Mouse (Mus musculus) erythroblast, adult 5-6 weeks (primary cell): ENCODE data around the gene Zfp423. TPM values are rescaled to one million over a fixed set of nuclear protein-coding genes. Genes with fewer than 3 reads are reported as not detected.

Experiments used
- ATAC-seq: replicated peaks from 2 replicates; pipeline ENCODE4 v1.8.0; 2016; ENCODE audit warnings: moderate number of reproducible peaks, mild to moderate bottlenecking, moderate TSS enrichment, inconsistent platforms; ENCODE audit not compliant: poor library complexity, low FRiP score, severe bottlenecking
- total RNA-seq, 2 experiments: library from RNA; stranded (forward) in 1 of 2; stranded (reverse) in 1 of 2; fragments of 150-400 nt in 1 of 2; fragments of 200-764, 138-1000 nt in 1 of 2; gene quantifications; 2 replicates each; pipeline versions ENCODE4 v1.2.3 to v1.2.4; 2015 to 2017; ENCODE audit warnings: low replicate concordance in 2 of 2

Zfp423 gene
- total RNA-seq, 2 experiments from 2014 or later: not detected

- no peak for ATAC-seq
Measured at GRCm38 (mm10) chr8:87682066-87682465, 277.3 kb downstream of the Zfp423 start.

- ATAC-seq: no peak
Measured at GRCm38 (mm10) chr8:87680034-87680433, 279.4 kb downstream of the Zfp423 start.

- no peak for ATAC-seq
Measured at GRCm38 (mm10) chr8:87679431-87680003, 279.9 kb downstream of the Zfp423 start.

- no peak for ATAC-seq
Measured at GRCm38 (mm10) chr8:87675411-87675810, 284.0 kb downstream of the Zfp423 start.

DNA sequence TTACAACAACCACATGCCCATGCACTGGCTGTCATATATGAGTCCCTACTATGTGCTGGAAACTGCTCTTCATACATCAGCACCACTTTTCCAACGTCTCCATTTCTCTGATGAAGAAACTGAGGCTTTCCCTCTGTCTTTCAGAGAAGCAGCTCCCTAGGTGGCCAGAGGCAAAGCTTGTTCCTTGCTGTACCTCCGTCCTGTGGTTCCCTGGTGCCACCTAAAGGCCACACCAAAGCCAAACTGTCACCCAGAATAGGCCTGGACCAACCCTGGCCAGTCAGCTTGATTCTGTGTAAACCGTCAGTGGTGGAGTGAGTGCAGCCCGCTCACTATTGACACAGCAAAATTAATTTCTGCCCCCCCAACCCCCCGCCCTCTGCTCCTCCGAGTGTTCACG lies 285.2 kb downstream of the Zfp423 start:
- ATAC-seq: no peak

GRCm38 (mm10) chr8:87672214-87672613 lies 287.2 kb downstream of the Zfp423 start:
- no peak for ATAC-seq

DNA sequence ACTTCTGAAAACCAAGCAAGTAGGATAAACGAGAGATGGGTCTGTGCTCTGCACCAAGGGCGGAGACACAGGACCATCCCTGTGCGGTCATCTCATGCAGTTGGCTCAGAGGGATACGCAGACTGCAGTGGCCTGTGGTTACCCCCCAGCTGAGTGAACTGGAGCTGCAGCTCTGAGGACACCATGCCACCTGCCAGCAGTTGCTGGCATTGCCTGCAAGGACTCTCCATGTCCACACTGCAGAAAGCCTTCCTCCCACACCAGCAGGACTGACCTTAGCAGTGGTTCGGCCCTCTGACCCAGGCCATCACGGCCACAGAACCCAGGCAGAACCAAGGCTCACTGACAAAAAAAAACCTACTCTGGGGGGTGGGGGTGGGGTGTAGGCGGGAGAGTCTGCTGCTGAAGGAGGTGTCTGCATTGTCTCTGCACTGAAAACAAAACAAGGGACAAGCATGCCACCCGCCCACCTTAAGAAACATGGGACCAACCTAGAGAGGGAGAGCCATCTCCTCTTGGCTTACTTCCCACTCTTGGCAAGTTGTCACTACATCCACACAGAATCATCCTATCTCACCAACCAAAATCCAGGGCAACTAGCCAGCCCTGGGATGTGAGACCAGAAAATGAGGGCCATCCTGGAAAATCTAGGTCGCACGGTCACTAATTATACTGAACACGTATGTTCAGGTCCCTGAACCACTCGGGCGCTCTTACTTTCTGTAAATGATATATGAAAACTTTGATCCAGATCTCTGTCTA lies 288.0 kb downstream of the Zfp423 start:
- no peak for ATAC-seq

DNA sequence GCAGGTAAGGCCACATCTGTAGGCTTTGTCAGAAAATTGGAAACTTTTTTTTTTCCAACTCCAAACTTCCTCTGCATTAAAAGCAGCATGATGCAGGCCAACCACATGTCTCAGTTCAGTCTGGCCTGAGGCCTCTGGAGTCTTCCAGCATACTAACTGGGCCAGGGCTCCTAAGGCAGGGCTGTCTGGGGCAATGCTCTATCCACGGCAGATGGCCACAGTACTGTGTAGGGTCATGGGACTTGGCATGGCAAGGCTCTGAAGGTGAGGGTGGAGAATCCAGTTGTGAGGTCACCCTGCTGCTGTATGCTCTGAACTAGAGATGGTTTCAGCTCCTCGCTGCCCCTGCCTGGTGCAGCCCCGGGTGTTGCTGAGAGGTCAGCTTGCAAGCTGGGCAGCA lies 289.2 kb downstream of the Zfp423 start:
- no peak for ATAC-seq

DNA sequence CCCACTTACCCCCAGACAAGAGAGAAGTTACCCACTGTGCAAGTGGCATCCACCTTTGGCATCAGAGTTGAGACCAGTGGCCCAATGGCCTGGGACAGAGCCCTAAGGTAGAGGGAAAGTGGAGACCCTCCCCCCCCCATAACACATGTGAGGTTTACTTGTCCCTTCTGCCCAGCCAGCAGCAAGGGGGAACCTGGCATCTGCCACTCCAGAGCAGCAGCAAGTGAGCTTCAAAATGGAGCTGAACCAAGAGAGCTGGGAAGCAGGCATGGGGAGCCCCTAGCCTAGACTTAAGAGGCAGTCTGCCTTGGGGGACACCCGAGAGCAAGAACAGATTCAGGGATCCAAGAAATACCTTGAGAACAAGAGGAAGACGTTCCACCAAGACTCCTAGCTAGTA lies 290.7 kb downstream of the Zfp423 start:
- no peak for ATAC-seq

DNA sequence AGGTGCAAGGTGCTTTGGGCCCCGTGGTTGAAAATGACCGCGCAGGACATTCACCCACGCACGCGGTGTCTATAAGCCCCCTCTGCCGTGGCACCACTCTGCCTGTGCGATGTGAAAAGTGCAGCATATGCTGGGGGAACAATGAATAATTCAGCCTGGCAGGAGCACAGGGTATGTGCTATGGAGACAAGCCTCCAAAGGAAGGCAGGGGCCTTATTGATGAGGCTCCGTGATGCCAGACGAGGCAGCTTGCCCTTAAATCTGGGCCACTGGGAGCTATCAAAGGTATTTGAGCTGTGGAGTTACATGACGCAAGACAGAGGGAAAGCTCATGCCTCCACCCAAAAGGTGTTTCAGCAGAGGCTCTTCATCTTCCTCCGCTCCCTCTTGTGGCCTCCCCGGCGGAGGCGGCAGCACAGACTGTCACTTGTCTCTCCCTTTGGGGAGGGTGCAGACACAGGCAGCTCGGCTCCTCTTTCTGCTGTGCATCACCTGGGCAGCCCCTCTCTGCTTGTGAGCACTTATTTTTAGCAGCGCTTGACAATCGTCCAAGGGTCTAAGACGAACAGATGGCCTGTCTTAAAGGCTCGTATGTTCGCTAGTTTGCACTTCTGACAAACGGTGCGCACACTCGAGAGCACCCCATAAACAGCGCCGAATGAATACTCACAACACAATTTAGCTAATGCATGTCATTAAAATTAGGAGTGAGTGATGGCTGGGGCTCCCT lies 291.3 kb downstream of the Zfp423 start:
- ATAC-seq: no peak

DNA sequence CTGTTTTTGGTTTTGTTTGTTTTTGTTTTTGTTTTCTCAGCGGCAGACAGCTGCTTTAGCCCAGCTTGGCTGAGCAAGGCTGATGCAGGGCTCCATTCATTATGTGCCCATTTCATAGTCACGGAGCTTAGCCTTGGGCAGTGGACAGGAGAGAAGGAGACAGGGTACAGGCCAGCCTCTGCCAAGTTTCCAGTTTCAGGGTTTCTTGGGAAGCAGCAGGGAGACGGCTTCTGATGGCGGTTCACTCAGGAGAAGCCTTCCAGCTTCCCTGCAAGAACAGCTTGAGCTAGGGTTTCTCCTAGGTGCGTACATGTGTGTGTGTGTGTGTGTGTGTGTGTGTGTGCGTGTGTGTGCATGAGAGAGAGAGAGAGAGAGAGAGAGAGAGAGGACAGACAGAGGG lies 292.1 kb downstream of the Zfp423 start:
- ATAC-seq: no peak

- ATAC-seq: no peak
Measured at GRCm38 (mm10) chr8:87665337-87665736, 294.1 kb downstream of the Zfp423 start.

GRCm38 (mm10) chr8:87664217-87664509 lies 295.2 kb downstream of the Zfp423 start:
- ATAC-seq: no peak

- ATAC-seq: no peak
Measured at GRCm38 (mm10) chr8:87663349-87664216, 295.8 kb downstream of the Zfp423 start.

DNA sequence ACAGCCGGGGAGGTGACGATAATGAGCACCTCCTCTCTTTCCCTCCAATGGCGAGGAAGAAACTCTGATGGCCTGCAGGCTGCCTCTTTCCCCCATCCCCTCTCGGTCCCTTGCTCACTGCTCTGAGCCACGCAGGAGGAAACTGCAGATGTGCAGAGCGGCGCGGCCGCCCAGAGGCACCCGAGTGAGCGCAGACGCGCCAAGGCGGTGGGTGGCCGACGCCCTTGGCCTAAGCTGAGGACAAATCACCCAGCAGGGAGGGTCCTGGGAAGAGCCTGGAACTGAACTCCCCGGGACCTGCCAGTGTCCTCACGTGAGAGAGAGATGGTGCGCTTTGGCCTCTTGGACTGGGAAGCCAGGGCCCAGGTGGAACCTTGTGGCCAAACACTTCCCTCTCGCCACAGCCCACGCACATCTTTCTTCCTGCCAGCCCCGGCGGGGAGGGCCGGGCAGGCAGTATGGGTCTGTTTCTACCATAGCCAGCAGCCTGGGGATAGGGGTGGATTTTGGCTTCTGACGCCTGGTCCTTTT lies 296.5 kb downstream of the Zfp423 start:
- no peak for ATAC-seq

DNA sequence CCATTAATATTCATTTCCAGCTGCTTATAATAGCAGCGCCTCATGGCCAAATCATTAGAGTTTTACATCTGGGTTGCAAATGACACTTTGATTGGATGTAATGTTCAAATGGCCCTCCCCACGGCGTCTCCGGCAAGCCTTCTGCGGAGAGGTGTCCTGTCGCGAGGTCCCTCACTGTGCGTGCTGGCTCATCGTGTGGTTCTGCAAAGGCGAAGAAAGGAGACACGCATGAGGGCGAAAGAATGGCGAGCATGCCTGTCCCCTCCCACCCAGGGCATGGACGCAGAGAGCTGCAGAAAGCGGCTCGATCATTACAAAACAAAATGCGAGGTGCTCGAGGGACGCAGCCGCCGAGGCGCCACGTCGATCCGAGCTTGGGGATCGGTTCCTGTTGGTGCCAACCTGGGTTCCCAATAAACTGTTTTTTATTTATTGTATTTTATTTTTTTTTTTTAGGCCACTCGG lies 297.1 kb downstream of the Zfp423 start:
- ATAC-seq: no peak

- no peak for ATAC-seq
Measured at GRCm38 (mm10) chr8:87660916-87661910, 298.2 kb downstream of the Zfp423 start.

GRCm38 (mm10) chr8:87660029-87660915 lies 299.1 kb downstream of the Zfp423 start:
- ATAC-seq: no peak
